Mouse (Mus musculus) heart, embryonic 12.5 days (tissue): ENCODE measurements around the gene 4933415A04Rik. TPM values are rescaled to one million over a fixed set of nuclear protein-coding genes. Genes with fewer than 3 reads are reported as not detected.

Experiments
- ATAC-seq: fragments of 200-750 bp; cut with Nextera tagmentation; 2 replicates; pipeline ENCODE4 v1.8.0; 2017; ENCODE audit warnings: moderate TSS enrichment, moderate library complexity; ENCODE audit not compliant: insufficient number of reproducible peaks, low FRiP score
- H3K27ac ChIP-seq: fragments of 300-500 bp; sonication (generic); 2 replicates; pipeline ENCODE4 v1.5.1; 2016; ENCODE audit warnings: mild to moderate bottlenecking, moderate library complexity; ENCODE audit not compliant: poor library complexity, severe bottlenecking
- H3K27me3 ChIP-seq: fragments of 300-500 bp; sonication (generic); replicated peaks from 2 replicates; pipeline ENCODE4 v1.6.1; 2016; ENCODE audit warnings: mild to moderate bottlenecking, moderate library complexity
- H3K36me3 ChIP-seq: fragments of 300-500 bp; sonication (generic); 2 replicates; pipeline ENCODE4 v1.6.1; 2016; ENCODE audit warnings: mild to moderate bottlenecking, moderate library complexity
- H3K4me1 ChIP-seq: fragments of 300-500 bp; sonication (generic); replicated peaks from 2 replicates; pipeline ENCODE4 v1.6.1; 2016; ENCODE audit warnings: mild to moderate bottlenecking
- H3K4me2 ChIP-seq: fragments of 300-500 bp; sonication (generic); 2 replicates; pipeline ENCODE4 v1.6.1; 2016; ENCODE audit warnings: mild to moderate bottlenecking, moderate library complexity
- H3K4me3 ChIP-seq: fragments of 300-500 bp; sonication (generic); 2 replicates; pipeline ENCODE4 v1.5.1; 2016; ENCODE audit warnings: mild to moderate bottlenecking
- H3K9ac ChIP-seq: fragments of 300-500 bp; sonication (generic); 2 replicates; pipeline ENCODE4 v1.6.1; 2016; ENCODE audit warnings: mild to moderate bottlenecking, moderate library complexity
- H3K9me3 ChIP-seq: fragments of 300-500 bp; sonication (generic); replicated peaks from 2 replicates; pipeline ENCODE4 v1.6.1; 2016; ENCODE audit warnings: mild to moderate bottlenecking, moderate library complexity
- whole genome bisulfite sequencing: fragments of 180-500 bp; shearing (Covaris S2); methylation state at CpG from one replicate; pipeline ENCODE4 v1.1.7; 2016; 5-methylcytosine and 5-hydroxymethylcytosine counted together
- polyA plus RNA-seq: library from polyadenylated mRNA; unstranded; fragments of >200 nt; fragmentation: Nextera tagmentation; extraction: Ambion mirVana; gene quantifications from 2 replicates; pipeline ENCODE4 v1.2.1, GENCODE M21; 2016

The 4933415A04Rik gene
- polyA plus RNA-seq, 1 experiment from 2014 or later, result 5.6 TPM

- Histone ChIP-seq H3K4me1 (peaks cover 67% of the 10 kb centered on the region), H3K9me3 (no peaks in the 10 kb centered on the region), H3K36me3 (peaks cover 5% of the 10 kb centered on the region), H3K4me3 (no peak overlapping the region), H3K27me3 (no peaks in the 10 kb centered on the region), H3K9ac (no peak overlapping the region), H3K27ac (no peak overlapping the region), H3K4me2 (no peak overlapping the region)
- no peak for ATAC-seq
- 85% methylated on average over 3 of the region's 3 CpGs for WGBS
Observed at GRCm38 (mm10) chr11:43551756-43552155, 35.1 kb upstream of the 4933415A04Rik start.

- Histone ChIP-seq H3K27me3 (no peaks in the 10 kb centered on the region), H3K27ac (no peak overlapping the region), H3K9ac (no peak overlapping the region), H3K4me1 (peaks cover 62% of the 10 kb centered on the region), H3K4me3 (no peak overlapping the region), H3K4me2 (no peak overlapping the region), H3K36me3 (peaks cover 13% of the 10 kb centered on the region), H3K9me3 (no peaks in the 10 kb centered on the region)
- ATAC-seq, result no peak
- WGBS, result 54% methylated on average over 6 of the region's 6 CpGs
Observed at GRCm38 (mm10) chr11:43552675-43553074, 34.2 kb upstream of the 4933415A04Rik start.

GRCm38 (mm10) chr11:43556538-43556937, 30.3 kb upstream of the 4933415A04Rik start:
- Histone ChIP-seq H3K36me3 (peaks cover 30% of the 10 kb centered on the region), H3K4me1 (peaks cover 51% of the 10 kb centered on the region), H3K27me3 (no peaks in the 10 kb centered on the region), H3K9me3 (no peaks in the 10 kb centered on the region), H3K27ac (no peak overlapping the region), H3K4me3 (no peak overlapping the region), H3K4me2 (no peak overlapping the region), H3K9ac (no peak overlapping the region)
- WGBS, result 79% methylated on average over 11 of the region's 11 CpGs
- no peak for ATAC-seq

- H3K36me3 ChIP-seq, result peaks cover 36% of the 10 kb centered on the region
- no peaks in the 10 kb centered on the region for H3K27me3 ChIP-seq
- no peak overlapping the region for H3K4me3 ChIP-seq
- H3K9me3 ChIP-seq, result no peaks in the 10 kb centered on the region
- H3K27ac ChIP-seq, result peak overlapping the region; percentile 73
- ATAC-seq, result no peak
- H3K4me1 ChIP-seq, result peaks cover 53% of the 10 kb centered on the region
- peak overlapping the region; percentile 8; the same call in 1 of the 2 replicates for H3K9ac ChIP-seq
- peak overlapping the region; percentile 6; the same call in 1 of the 2 replicates for H3K4me2 ChIP-seq
- 5% methylated on average over 6 of the region's 6 CpGs for WGBS
Observed at GRCm38 (mm10) chr11:43559515-43560292, 27.1 kb upstream of the 4933415A04Rik start.

GRCm38 (mm10) chr11:43563654-43564244, 23.1 kb upstream of the 4933415A04Rik start:
- peaks cover 83% of the 10 kb centered on the region for H3K4me1 ChIP-seq
- H3K9me3 ChIP-seq, result no peaks in the 10 kb centered on the region
- 58% methylated on average over 10 of the region's 10 CpGs for WGBS
- no peak overlapping the region for H3K4me3 ChIP-seq
- H3K27ac ChIP-seq, result peak overlapping the region; percentile 48
- no peak overlapping the region for H3K9ac ChIP-seq
- ATAC-seq, result 0 out of 2 replicates have a peak, but pooled peaks have one; percentile 24
- H3K4me2 ChIP-seq, result no peak overlapping the region
- no peaks in the 10 kb centered on the region for H3K27me3 ChIP-seq
- peaks cover 12% of the 10 kb centered on the region for H3K36me3 ChIP-seq

GRCm38 (mm10) chr11:43565414-43565813, 21.4 kb upstream of the 4933415A04Rik start:
- H3K9me3 ChIP-seq, result no peaks in the 10 kb centered on the region
- H3K4me1 ChIP-seq, result peaks cover 83% of the 10 kb centered on the region
- H3K9ac ChIP-seq, result peak overlapping the region; percentile 21; the same call in 1 of the 2 replicates
- H3K4me3 ChIP-seq, result no peak overlapping the region
- no peaks in the 10 kb centered on the region for H3K27me3 ChIP-seq
- no peak overlapping the region for H3K4me2 ChIP-seq
- H3K36me3 ChIP-seq, result peaks cover 9% of the 10 kb centered on the region; the same call in 1 of the 2 replicates
- ATAC-seq, result no peak
- 50% methylated on average over 2 of the region's 2 CpGs for WGBS
- H3K27ac ChIP-seq, result peak overlapping the region; percentile 87; the same call in 1 of the 2 replicates

- H3K27ac ChIP-seq, result peak overlapping the region; percentile 87
- ATAC-seq, result no peak
- WGBS, result 24% methylated on average over 8 of the region's 8 CpGs
Observed at GRCm38 (mm10) chr11:43565852-43566251, 21.0 kb upstream of the 4933415A04Rik start.

GRCm38 (mm10) chr11:43566696-43567095, 20.1 kb upstream of the 4933415A04Rik start:
- Histone ChIP-seq H3K27me3 (no peaks in the 10 kb centered on the region), H3K36me3 (peaks cover 6% of the 10 kb centered on the region; the same call in 1 of the 2 replicates), H3K4me1 (peaks cover 89% of the 10 kb centered on the region), H3K4me2 (no peak overlapping the region), H3K9ac (peak overlapping the region; percentile 38), H3K4me3 (no peak overlapping the region), H3K9me3 (no peaks in the 10 kb centered on the region), H3K27ac (peak overlapping the region; percentile 87)
- WGBS, result 29% methylated on average over 5 of the region's 5 CpGs
- no peak for ATAC-seq

More at GRCm38 (mm10) chr11:43565852-43566251, 21.0 kb upstream of the 4933415A04Rik start:
- Histone ChIP-seq H3K9me3 (no peaks in the 10 kb centered on the region), H3K27me3 (no peaks in the 10 kb centered on the region), H3K4me3 (no peak overlapping the region), H3K4me1 (peaks cover 83% of the 10 kb centered on the region), H3K9ac (peak overlapping the region; percentile 21), H3K4me2 (no peak overlapping the region), H3K36me3 (peaks cover 9% of the 10 kb centered on the region; the same call in 1 of the 2 replicates)

GRCm38 (mm10) chr11:43568263-43568662, 18.6 kb upstream of the 4933415A04Rik start:
- H3K27me3 ChIP-seq, result no peaks in the 10 kb centered on the region
- H3K9me3 ChIP-seq, result no peaks in the 10 kb centered on the region
- no peak overlapping the region for H3K4me3 ChIP-seq
- peaks cover 90% of the 10 kb centered on the region for H3K4me1 ChIP-seq
- H3K27ac ChIP-seq, result peak overlapping the region; percentile 50
- no peak overlapping the region for H3K4me2 ChIP-seq
- ATAC-seq, result no peak
- peaks cover 5% of the 10 kb centered on the region for H3K36me3 ChIP-seq
- no peak overlapping the region for H3K9ac ChIP-seq
- WGBS, result 53% methylated on average over 5 of the region's 5 CpGs

GRCm38 (mm10) chr11:43569188-43569587, 17.7 kb upstream of the 4933415A04Rik start:
- ATAC-seq, result peak; percentile 40; the same call in 1 of the 2 replicates
- 56% methylated on average over 5 of the region's 5 CpGs for WGBS
- peak overlapping the region; percentile 84 for H3K27ac ChIP-seq
- H3K36me3 ChIP-seq, result peaks cover 13% of the 10 kb centered on the region
- peaks cover 81% of the 10 kb centered on the region for H3K4me1 ChIP-seq
- H3K4me2 ChIP-seq, result 0 out of 2 replicates have a peak overlapping the region, but pooled peaks have one; percentile 13
- H3K4me3 ChIP-seq, result no peak overlapping the region
- H3K9me3 ChIP-seq, result no peaks in the 10 kb centered on the region
- H3K27me3 ChIP-seq, result no peaks in the 10 kb centered on the region
- H3K9ac ChIP-seq, result no peak overlapping the region

- H3K36me3 ChIP-seq, result peaks cover 14% of the 10 kb centered on the region
- peaks cover 77% of the 10 kb centered on the region for H3K4me1 ChIP-seq
- H3K9me3 ChIP-seq, result no peaks in the 10 kb centered on the region
- 0 out of 2 replicates have a peak overlapping the region, but pooled peaks have one; percentile 13 for H3K4me2 ChIP-seq
- peak overlapping the region; percentile 84 for H3K27ac ChIP-seq
- H3K27me3 ChIP-seq, result no peaks in the 10 kb centered on the region
- WGBS, result 40% methylated on average over 11 of the region's 11 CpGs
- H3K9ac ChIP-seq, result 0 out of 2 replicates have a peak overlapping the region, but pooled peaks have one; percentile 26
- H3K4me3 ChIP-seq, result no peak overlapping the region
- ATAC-seq, result peak; percentile 83
Observed at GRCm38 (mm10) chr11:43569595-43569994, 17.2 kb upstream of the 4933415A04Rik start.
